Mouse (Mus musculus) gastrocnemius, postnatal 25 days (tissue): ENCODE measurements around the gene Psmb3. TPM values are rescaled to one million over a fixed set of nuclear protein-coding genes. Genes with fewer than 3 reads are reported as not detected.

Experiments
- DNase-seq: peaks from one replicate; pipeline ENCODE4 v3.0.0; 2022
- total RNA-seq, 2 experiments: library from RNA; stranded (reverse); gene quantifications; 1 replicate in 1 of 2; 2 replicates in 1 of 2; pipeline ENCODE4 v1.2.3; 2021

Gene Psmb3
- total RNA-seq, 2 experiments from 2014 or later: 128 TPM

DNA sequence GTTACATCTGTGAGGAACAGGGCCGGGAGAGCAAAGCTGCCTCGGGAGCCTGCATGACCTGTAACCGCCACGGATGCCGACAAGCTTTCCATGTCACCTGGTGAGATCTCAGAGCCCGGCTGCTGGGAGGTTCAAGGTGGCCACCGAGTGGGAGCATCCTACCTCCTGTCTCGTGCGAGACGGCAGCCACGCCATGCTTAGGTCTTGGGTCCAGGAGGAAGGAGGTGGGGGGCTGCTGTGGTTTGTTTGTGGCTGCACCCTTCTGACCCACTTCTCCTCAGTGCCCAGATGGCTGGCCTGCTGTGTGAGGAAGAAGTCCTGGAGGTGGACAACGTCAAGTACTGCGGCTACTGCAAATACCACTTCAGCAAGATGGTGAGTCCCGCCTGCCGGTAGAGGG lies 36.4 kb upstream of the Psmb3 start:
- no peak for DNase-seq

- no peak for DNase-seq
These were observed 35.0 kb upstream of the Psmb3 start for GRCm38 (mm10) chr11:97668160-97668559.

- no peak for DNase-seq
These were observed 33.9 kb upstream of the Psmb3 start for GRCm38 (mm10) chr11:97669268-97669667.

GRCm38 (mm10) chr11:97669829-97670228 lies 33.4 kb upstream of the Psmb3 start:
- DNase-seq: peak; percentile 64

- DNase-seq: no peak
These were observed 32.7 kb upstream of the Psmb3 start for GRCm38 (mm10) chr11:97670234-97671176.

DNA sequence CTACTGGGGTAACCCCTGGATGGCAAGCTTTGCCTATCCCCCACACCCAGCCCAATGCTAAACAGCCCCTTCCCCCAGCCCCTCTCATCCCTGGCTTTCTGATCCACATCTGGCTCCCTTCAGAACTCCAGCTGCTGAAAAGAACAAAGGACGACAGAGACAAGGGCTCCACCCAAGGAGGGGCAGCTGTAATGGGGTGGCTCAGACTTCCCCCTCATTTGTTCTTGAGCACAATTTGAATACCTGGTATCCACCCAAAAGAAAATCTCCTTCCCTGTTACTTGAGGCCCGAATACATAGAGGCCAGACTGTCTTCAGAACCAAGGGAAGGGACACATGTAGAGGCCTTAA lies 32.0 kb upstream of the Psmb3 start:
- no peak for DNase-seq

DNA sequence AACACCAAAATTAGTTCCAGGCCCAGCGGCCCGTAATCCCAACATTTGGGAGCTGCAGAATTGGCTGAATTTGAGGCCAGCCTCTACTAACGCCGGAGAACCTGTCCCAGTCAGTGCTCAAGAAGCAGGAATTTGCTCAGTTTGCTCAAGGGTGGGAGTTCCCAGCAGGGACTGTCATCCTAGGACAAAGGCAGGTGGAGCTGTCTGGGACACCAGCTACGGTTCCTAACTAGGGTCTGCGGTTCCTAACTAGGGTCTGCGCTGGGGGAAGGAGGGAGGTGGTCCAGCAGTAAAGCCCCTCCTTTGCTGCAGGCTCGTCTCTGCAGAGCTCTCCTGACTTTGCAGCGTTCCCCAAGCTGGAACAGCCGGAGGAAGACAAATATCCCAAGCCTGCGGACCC lies 30.1 kb upstream of the Psmb3 start:
- no peak for DNase-seq

DNA sequence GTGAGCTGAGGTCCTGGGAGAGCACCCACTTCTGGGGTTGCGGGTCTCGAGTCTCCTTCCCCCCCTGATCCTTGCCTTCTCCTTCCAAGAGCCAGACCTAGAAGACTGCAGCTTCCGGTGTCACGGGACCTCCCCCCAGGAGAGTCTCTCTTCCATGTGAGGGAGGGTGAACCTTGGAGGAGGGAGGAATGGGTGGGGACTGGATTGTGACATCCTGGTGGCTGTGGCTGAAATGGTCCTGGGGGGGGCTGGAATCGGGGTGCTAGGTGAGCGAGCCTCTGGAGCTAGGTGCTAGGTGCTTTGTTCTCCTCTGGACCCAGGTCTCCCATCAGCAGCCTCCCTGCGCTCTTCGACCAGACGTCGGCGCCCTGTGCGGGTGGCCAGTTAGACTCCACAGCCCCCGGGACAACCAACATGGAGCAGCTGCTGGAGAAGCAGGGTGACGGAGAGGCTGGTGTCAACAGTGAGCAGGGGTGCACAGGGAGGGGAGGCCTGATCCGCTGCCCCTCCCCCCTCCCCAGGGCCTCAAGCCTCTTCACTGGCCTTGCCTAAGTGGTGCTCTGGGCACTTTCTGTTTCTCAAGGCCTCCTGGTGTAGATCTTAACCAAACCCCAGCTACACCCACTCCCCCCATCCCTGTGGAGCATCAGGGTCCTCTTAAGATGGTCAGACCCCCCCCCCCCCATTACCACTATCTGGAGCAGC lies 27.0 kb upstream of the Psmb3 start:
- DNase-seq: no peak

- DNase-seq: no peak
These were observed 25.8 kb upstream of the Psmb3 start for GRCm38 (mm10) chr11:97677381-97677780.

DNA sequence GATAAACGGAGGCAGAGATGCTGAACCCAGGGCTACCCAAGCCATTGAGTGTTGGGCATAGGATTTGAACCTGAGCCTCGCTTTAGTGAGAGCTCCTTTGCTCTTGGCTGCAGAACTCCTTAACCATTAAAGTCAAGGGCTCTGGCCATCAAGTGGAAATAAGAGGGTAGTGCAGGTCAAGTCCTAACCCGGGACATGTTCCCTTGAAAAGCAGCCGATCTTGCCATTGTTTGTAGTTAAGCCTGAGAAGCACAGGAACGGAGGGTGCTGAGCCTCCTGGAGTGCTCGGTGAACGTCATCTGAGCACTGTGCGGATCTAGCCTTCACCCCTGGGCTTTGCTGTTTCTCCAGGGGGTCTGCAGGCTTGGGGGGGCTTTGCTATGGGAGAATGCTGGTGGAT lies 25.4 kb upstream of the Psmb3 start:
- no peak for DNase-seq

- no peak for DNase-seq
These were observed 24.9 kb upstream of the Psmb3 start for GRCm38 (mm10) chr11:97678301-97678700.

GRCm38 (mm10) chr11:97680430-97680829 lies 22.8 kb upstream of the Psmb3 start:
- no peak for DNase-seq

DNA sequence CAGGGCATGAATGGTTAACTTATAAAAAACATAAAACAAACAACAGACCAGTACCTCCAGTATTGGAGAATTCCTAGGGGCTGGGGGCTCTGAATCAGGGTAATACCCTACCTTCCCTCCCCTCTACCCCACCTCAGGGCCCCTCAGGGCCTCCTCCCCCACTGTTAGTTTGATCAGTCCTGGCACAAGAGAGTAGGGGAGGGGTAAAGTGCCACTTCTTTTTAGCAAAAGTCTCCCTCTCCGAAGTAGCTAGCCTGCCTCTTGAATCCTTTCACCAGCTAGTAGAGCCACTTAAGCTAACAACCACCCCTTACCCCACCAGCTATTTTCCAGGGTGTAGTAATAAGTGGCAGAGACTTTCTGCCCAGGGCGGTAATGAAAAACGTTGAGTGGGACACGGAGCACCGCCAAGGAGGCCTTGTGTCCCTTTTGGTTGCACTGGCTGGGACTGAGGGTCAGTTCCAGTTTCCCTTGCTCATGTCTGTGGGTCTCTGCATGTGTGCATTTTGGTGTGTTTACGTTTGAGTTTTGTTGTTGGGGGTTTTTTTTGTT lies 20.6 kb upstream of the Psmb3 start:
- no peak for DNase-seq

DNA sequence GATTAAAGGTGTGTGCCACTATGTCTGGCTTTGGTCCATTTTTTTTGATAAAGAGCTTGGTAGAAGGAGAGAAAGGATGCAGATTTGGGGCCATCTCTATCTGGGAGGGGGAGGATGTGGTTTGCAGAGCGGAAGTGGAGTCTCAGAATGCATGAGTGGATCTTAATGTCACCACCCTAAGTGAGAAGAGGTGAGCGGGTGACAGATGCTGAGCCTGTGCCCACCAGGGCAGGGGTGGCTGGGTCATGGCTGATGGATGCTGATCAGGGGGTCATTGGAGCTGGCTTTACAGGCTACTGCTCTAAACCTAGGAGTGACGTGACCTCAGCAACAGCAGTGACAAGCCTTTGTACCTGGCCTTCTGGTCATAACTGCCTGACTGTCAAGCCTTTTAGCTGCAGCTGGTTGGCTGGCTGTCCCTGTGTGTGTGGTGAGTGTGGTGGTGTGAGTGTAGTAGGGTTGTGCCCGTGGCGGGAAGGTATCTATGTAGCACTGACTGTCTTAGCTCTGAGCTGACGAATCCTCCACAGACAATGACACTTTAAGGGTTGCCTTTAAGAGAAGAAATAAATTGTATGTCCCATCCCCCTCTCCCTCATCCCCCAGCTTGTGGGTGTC lies 19.0 kb upstream of the Psmb3 start:
- no peak for DNase-seq

- no peak for DNase-seq
These were observed 18.4 kb upstream of the Psmb3 start for GRCm38 (mm10) chr11:97684766-97685165.

DNA sequence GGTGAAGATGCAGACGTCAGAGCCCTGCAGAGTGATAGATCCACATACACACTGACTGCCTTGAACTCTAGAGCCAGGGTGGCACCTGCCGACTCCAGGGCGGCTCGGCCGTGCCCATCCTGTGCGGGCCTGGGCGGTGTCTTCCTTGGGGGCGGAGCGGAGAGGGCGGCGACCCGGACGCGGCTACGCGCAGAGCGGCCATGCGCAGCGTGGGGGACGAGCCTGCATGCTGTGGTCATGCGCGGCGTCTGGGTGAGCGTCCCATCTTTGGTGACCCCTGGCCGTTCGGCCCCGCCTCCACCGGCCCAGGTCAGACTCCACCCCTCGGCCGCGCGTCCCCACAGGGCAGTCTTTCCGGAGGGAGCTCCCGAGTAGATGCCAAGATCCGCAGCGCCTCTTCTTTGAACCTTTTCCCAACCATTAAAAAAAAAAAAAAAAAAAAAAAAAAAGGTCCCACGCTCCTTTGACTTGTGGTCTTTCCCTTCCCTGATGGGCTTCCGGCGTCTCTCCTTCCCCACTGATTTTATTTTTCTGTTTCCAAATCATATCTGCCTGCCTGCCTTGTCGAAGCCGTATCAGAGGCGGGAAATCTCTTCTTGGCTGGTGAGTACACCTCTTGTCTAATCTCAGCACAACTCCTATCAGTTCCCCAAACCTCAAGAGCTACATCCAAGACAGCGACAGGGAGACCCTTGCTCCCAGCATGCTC lies 17.4 kb upstream of the Psmb3 start, which contains the start of gene Cisd3:
Gene Cisd3 (plus strand): TSS at position 214 of the 709 bp plus-strand sequence.
- DNase-seq: peak; percentile 96

DNA sequence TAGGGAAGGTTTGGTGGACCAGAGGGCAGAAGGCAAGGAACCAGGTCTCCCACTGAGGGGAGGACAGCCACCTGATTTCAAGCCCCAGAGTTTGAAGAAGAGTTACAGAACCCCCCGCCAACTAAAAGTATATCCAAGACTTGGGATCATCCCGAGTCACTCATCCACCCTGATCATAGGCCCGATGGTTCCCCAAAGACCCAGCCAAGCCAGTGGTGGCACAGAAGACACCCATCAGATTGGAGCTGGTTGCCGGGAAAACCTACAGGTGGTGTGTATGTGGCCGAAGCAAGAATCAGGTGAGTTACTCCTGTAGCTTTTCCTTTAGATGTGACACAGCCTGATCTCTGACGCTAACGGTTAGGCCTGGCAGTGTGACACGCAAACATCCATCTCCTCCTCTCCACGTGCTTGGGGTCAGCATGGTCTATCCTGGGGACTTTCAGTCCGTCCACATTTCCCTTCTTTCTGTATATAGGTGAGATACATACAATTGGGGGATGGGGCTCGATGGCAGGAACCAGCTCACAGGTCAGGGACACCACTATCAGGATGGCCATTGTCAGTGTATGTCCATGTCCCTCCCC lies 16.8 kb upstream of the Psmb3 start:
- DNase-seq: no peak

DNA sequence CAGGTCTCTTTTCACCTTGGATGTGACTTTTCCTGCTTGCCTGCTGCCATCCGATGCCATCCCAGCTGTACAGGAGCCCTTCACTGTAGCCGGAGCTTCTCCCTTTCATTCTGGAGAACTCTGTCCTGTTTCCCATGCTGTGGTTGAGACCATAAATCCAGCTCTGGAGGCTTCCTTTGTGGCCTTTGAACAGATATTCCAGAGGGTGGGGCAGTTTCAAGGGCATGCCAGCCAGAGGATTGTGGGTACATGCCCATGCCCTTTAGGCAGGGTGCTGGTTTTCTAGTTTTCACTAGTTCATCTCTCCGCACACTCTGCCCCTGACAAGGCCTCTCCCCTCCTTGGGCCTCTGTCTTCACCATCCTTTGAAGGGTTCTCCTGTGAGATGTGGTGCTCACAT lies 16.1 kb upstream of the Psmb3 start:
- no peak for DNase-seq

DNA sequence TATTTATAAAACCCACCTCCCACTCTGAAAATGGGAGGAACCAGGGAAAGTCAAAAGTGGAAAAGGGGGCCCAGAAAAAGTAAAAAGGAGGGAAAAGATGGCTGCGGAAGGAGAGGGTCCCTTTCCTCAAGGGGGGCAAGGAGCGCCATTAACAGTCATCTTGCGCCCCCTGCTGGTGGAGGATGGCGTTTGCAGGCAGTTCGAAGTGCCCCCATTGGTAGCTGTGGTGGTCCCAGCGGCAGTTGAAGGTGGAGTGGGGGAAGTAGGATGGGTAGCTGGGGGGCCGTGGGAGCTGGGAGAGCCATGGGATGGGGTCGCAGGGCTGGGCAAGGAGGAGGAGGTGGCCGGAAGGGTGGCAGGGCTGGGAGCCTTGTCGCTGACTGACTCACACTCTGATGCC lies 13.3 kb upstream of the Psmb3 start:
- DNase-seq: no peak

GRCm38 (mm10) chr11:97694435-97694834 lies 8.8 kb upstream of the Psmb3 start:
- DNase-seq: no peak

GRCm38 (mm10) chr11:97694921-97695711 lies 8.1 kb upstream of the Psmb3 start:
- no peak for DNase-seq
